Mouse (Mus musculus): ENCODE measurements around the gene Stk10.

GRCm38 (mm10) chr11:32540463-32540862 is 7.4 kb downstream of the Stk10 start:
- TF ChIP-seq CTCF (IDR thresholded peaks at IDR 0.05; ENCODE audit: low read depth, low read length) (no peak), TAL1 (conservative IDR thresholded peaks at IDR 0.05; ENCODE audit: low read depth, low read length) (no peak), GATA1 (IDR thresholded peaks at IDR 0.05; ENCODE audit: borderline replicate concordance, low read length) (no peak)

All from G1E (cell line).